Mouse (Mus musculus) bone marrow macrophage, adult 2 months (primary cell): ENCODE results near the gene Rbms1.

Experiments
- CTCF ChIP-seq: IDR thresholded peaks from 2 replicates; pipeline ENCODE4 v1.5.1; 2012; ENCODE audit warnings: low read depth, mild to moderate bottlenecking, low read length, moderate library complexity
- POLR2A ChIP-seq: IDR thresholded peaks from 2 replicates; pipeline ENCODE4 v1.6.1; 2012; ENCODE audit warnings: mild to moderate bottlenecking, low read depth, low read length, borderline replicate concordance

DNA sequence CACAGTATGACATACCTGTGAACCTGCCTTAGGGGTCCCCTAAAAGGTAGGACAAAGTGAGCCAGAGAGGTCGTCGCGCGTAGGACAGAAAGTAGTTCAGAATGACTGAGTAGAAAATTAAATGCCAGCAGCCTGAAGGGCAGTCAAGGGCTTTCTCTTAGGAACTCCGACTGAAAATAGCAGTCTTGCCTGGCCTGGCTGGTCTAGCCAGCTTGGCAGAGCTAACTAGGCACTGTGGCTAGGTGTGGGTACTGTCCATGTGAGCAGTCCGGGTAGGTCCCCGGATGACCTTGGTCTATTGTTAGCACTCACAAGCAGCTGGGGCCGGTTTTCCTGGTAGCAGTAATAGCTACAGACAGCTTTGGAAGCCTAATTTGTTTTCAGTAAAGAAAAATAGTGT is 242.8 kb downstream of the Rbms1 start:
- TF ChIP-seq POLR2A (no peak), CTCF (no peak)
